Mouse (Mus musculus): Measurements from ENCODE around the gene Gm5244.

- TF ChIP-seq MAX (IDR thresholded peaks at IDR 0.05; ENCODE audit: low read depth) (no peak), TCF12 (IDR thresholded peaks at IDR 0.05; ENCODE audit: insufficient read depth, poor library complexity, severe bottlenecking) (no peak)
These were observed 45.9 kb upstream of the Gm5244 start for GRCm38 (mm10) chr19:12800621-12801020.
